In the genomic region with DNA sequence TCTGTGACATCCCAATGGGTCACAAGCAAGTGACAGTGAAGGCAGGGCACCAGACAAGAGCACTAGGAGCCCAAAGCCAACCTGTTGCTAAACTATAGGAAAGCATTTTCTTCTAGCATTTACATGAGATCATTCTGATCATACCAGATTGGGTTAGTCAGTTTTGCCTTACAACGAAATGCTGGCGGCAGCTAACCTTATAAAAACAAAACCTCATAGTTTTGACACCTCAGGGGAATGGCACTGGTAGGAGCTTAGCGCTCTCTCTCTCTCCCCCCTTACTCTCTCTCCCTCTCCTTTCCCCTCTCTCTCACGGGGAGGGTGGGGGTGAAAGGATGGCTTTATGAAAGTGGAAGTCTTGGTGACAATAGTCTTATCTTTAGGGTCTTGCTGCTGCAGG, we compare ENCODE assay signal across 22 mouse cellular contexts.
DNase-seq lines count a peak whose midpoint lies in the region; ATAC-seq and TF ChIP-seq lines count a peak whose summit lies in the region.
"Had no signal": no experiment of that assay in that cellular context is flagged by ENCODE, and none has a peak within 500 bp of the region (broad histone marks: within the 10 kb centered on the region; RNA-seq: fewer than 3 reads in every experiment).

No protein-coding gene starts in this region.

- H3K36me3 ChIP-seq in midbrain, embryonic 11.5 days (ENCODE audit: control insufficient read depth, insufficient read depth, low read length): no peaks in the 10 kb centered on the region
- H3K36me3 ChIP-seq in midbrain, embryonic 14.5 days (ENCODE audit: control insufficient read depth, insufficient read depth, low read length): no peaks in the 10 kb centered on the region
- no peaks in the 10 kb centered on the region for H3K36me3 ChIP-seq in embryonic facial prominence, embryonic 10.5 days (replicated peaks)
- H3K36me3 ChIP-seq: G1E had no signal

- CTCF ChIA-PET in Patski (lab: Charles Lee): interaction anchor here (1.6 kb wide), 1 partner anchor 28 kb away, joined by 4 read pairs; no protein-coding TSS in a partner anchor

- H3K27me3 ChIP-seq in midbrain, embryonic 11.5 days (ENCODE audit: control insufficient read depth, insufficient read depth, low read length): no peaks in the 10 kb centered on the region
- H3K27me3 ChIP-seq in midbrain, embryonic 14.5 days (ENCODE audit: control insufficient read depth, insufficient read depth, low read length): no peaks in the 10 kb centered on the region
- no peaks in the 10 kb centered on the region for H3K27me3 ChIP-seq in Patski
- no peaks in the 10 kb centered on the region for H3K27me3 ChIP-seq in embryonic facial prominence, embryonic 10.5 days (replicated peaks; ENCODE audit: low read depth, poor library complexity, severe bottlenecking)

- POLR2A ChIA-PET in Patski (lab: Charles Lee): no interaction called here

- DNase-seq in midbrain, embryonic 11.5 days (ENCODE audit: low spot score, missing footprints): peak; percentile 78
- no peak for DNase-seq in midbrain, embryonic 14.5 days
- DNase-seq in NIH3T3 (ENCODE audit: low read depth) (peak; percentile 54), Patski (ENCODE audit: low read depth, low spot score) (no peak)
- DNase-seq in layer of hippocampus, adult 11-12 months (ENCODE audit: low spot score): no peak
- no peak for DNase-seq in lung, postnatal 4 days
- no peak for DNase-seq in embryonic facial prominence, embryonic 10.5 days (ENCODE audit: low spot score)
- DNase-seq: adrenal gland, adult 2 months; adrenal gland, adult 8-10 months; adrenal gland, postnatal 10 days; adrenal gland, postnatal 14 days; adrenal gland, postnatal 25 days; adrenal gland, postnatal 36 days; B cell, adult 2 months; cerebellum, adult 11 months; cerebellum, adult 11-12 months; cerebellum, adult 18-20 months; cerebellum, adult 2 months had no signal

- no peak for TF ChIP-seq CTCF in Patski (IDR thresholded peaks at IDR 0.05)
- no peak for TF ChIP-seq CTCF in embryonic fibroblast, embryonic 13.5 days (IDR thresholded peaks at IDR 0.05; ENCODE audit: borderline replicate concordance, insufficient read depth, low read length)

- 77% methylated on average over 4 of the region's 4 CpGs for WGBS in midbrain, embryonic 11.5 days
- 82% methylated on average over 4 of the region's 4 CpGs for WGBS in midbrain, embryonic 14.5 days
- 69% methylated on average over 4 of the region's 4 CpGs for WGBS in embryonic facial prominence, embryonic 10.5 days

- H3K4me2 ChIP-seq in midbrain, embryonic 11.5 days: no peak overlapping the region
- no peak overlapping the region for H3K4me2 ChIP-seq in midbrain, embryonic 14.5 days (ENCODE audit: low read length)

- no peak overlapping the region for H3K9ac ChIP-seq in midbrain, embryonic 11.5 days (ENCODE audit: low read length)
- no peak overlapping the region for H3K9ac ChIP-seq in midbrain, embryonic 14.5 days (replicated peaks; ENCODE audit: low read length)

- no peak for TF ChIP-seq POLR2A in embryonic fibroblast, embryonic 13.5 days (IDR thresholded peaks at IDR 0.05; ENCODE audit: low read depth, low read length)

- no peak for ATAC-seq in midbrain, embryonic 11.5 days (ENCODE audit: low FRiP score)
- no peak for ATAC-seq in midbrain, embryonic 14.5 days (ENCODE audit: low FRiP score, low TSS enrichment)
- peak; percentile 61 for ATAC-seq in Patski
- ATAC-seq: activated CD4-positive, CD25-positive, alpha-beta regulatory T cell, adult 4 months; CD4-positive, CD25-positive, alpha-beta regulatory T cell, adult 4 months had no signal

- no peak overlapping the region for H3K27ac ChIP-seq in midbrain, embryonic 11.5 days (ENCODE audit: low read depth, low read length)
- no peak overlapping the region for H3K27ac ChIP-seq in midbrain, embryonic 14.5 days (replicated peaks; ENCODE audit: low read depth, low read length)
- peak overlapping the region; percentile 24; the same call in 1 of the 2 replicates for H3K27ac ChIP-seq in embryonic fibroblast, embryonic 13.5 days (ENCODE audit: insufficient read depth, low read length)
- no peak overlapping the region for H3K27ac ChIP-seq in embryonic facial prominence, embryonic 10.5 days (replicated peaks)

- H3K4me1 ChIP-seq in midbrain, embryonic 11.5 days (ENCODE audit: control insufficient read depth, insufficient read depth, low read length): no peaks in the 10 kb centered on the region
- H3K4me1 ChIP-seq in midbrain, embryonic 14.5 days (ENCODE audit: control insufficient read depth, insufficient read depth, low read length): no peaks in the 10 kb centered on the region
- peaks cover 8% of the 10 kb centered on the region for H3K4me1 ChIP-seq in embryonic fibroblast, embryonic 13.5 days (ENCODE audit: control insufficient read depth, insufficient read depth, low read length)
- peaks cover 22% of the 10 kb centered on the region for H3K4me1 ChIP-seq in embryonic facial prominence, embryonic 10.5 days

- H3K9me3 ChIP-seq in midbrain, embryonic 11.5 days (ENCODE audit: control insufficient read depth, low read length): no peaks in the 10 kb centered on the region
- no peaks in the 10 kb centered on the region for H3K9me3 ChIP-seq in midbrain, embryonic 14.5 days (ENCODE audit: control insufficient read depth, low read length)
- H3K9me3 ChIP-seq in embryonic facial prominence, embryonic 10.5 days: no peaks in the 10 kb centered on the region

- H3K4me3 ChIP-seq in midbrain, embryonic 11.5 days (ENCODE audit: low read depth, low read length): no peak overlapping the region
- no peak overlapping the region for H3K4me3 ChIP-seq in midbrain, embryonic 14.5 days (replicated peaks; ENCODE audit: low read depth, low read length)
- H3K4me3 ChIP-seq in embryonic fibroblast, embryonic 13.5 days (ENCODE audit: insufficient read depth, low read length): no peak overlapping the region
- H3K4me3 ChIP-seq in embryonic facial prominence, embryonic 10.5 days: no peak overlapping the region

- in situ Hi-C loops in Patski (cut with MboI; ENCODE audit: low pct_unique_long_range_greater_than_20kb): no loop called here

Comparison
In these comparisons a context has a peak if more than half of its experiments do, and no peak if none do; other contexts are left out.
1. DNase-seq: peak in midbrain, embryonic 11.5 days (single experiment) and NIH3T3 (single experiment); none in midbrain, embryonic 14.5 days (single experiment), Patski (single experiment), layer of hippocampus, adult 11-12 months (single experiment), lung, postnatal 4 days (0 of 2) and embryonic facial prominence, embryonic 10.5 days (single experiment).